Mouse (Mus musculus) ES-Bruce4 (cell line): ENCODE results near the gene Bmper.

Source experiments
- CTCF ChIP-seq: IDR thresholded peaks from one replicate; pipeline ENCODE4 v1.8.1; 2011; ENCODE audit warnings: low read depth, low read length
- POLR2A ChIP-seq: IDR thresholded peaks from one replicate; pipeline ENCODE4 v1.8.1; 2011; ENCODE audit warnings: low read length; ENCODE audit not compliant: insufficient read depth

DNA sequence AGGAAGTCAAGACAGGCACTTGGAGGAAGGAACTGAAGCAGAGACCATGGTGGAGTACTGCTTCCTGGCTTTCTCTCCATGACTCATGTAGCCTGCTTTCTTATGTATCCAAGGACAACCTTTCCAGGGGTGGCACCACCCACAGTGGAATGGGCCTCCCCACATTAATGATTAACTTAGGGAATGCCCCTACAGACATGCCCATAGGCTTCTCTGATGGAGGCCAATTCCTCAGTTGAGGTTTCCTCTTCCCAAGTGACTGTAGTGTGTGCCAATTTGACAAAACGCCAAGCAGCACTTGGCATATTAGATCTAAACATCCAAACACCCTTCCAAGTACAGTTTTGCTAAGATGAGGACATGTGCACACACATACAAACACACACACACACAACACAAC lies 23.0 kb upstream of the Bmper start:
- TF ChIP-seq POLR2A: no peak
- no peak for TF ChIP-seq CTCF
